Mouse (Mus musculus) midbrain, embryonic 12.5 days (tissue): ENCODE results near the gene Tmem43. TPM values are rescaled to one million over a fixed set of nuclear protein-coding genes. Genes with fewer than 3 reads are reported as not detected.

Experiments
- ATAC-seq: fragments of 200-750 bp; cut with Nextera tagmentation; 2 replicates; pipeline ENCODE4 v1.8.0; 2017; ENCODE audit warnings: low read depth, moderate TSS enrichment, moderate library complexity; ENCODE audit not compliant: low FRiP score
- H3K27ac ChIP-seq: fragments of 300-500 bp; sonication (generic); replicated peaks from 2 replicates; pipeline ENCODE4 v1.5.1; 2016; ENCODE audit warnings: mild to moderate bottlenecking
- H3K27me3 ChIP-seq: fragments of 300-500 bp; sonication (generic); 2 replicates; pipeline ENCODE4 v1.6.1; 2016; ENCODE audit warnings: mild to moderate bottlenecking
- H3K36me3 ChIP-seq: fragments of 300-500 bp; sonication (generic); 2 replicates; pipeline ENCODE4 v1.6.1; 2016
- H3K4me1 ChIP-seq: fragments of 300-500 bp; sonication (generic); 2 replicates; pipeline ENCODE4 v1.6.1; 2016
- H3K4me2 ChIP-seq: fragments of 300-500 bp; sonication (generic); replicated peaks from 2 replicates; pipeline ENCODE4 v1.6.1; 2016; ENCODE audit warnings: mild to moderate bottlenecking, moderate library complexity
- H3K4me3 ChIP-seq: fragments of 300-500 bp; sonication (generic); 2 replicates; pipeline ENCODE4 v1.5.1; 2016; ENCODE audit warnings: mild to moderate bottlenecking
- H3K9ac ChIP-seq: fragments of 300-500 bp; sonication (generic); replicated peaks from 2 replicates; pipeline ENCODE4 v1.6.1; 2016; ENCODE audit warnings: mild to moderate bottlenecking, moderate library complexity
- H3K9me3 ChIP-seq: fragments of 300-500 bp; sonication (generic); 2 replicates; pipeline ENCODE4 v1.6.1; 2016; ENCODE audit warnings: mild to moderate bottlenecking
- WGBS: fragments of 180-500 bp; shearing (Covaris S2); methylation state at CpG from one replicate; pipeline ENCODE4 v1.1.7; 2016; 5-methylcytosine and 5-hydroxymethylcytosine counted together
- polyA plus RNA-seq: library from polyadenylated mRNA; unstranded; fragments of >200 nt; fragmentation: Nextera tagmentation; extraction: Ambion mirVana; gene quantifications from 2 replicates; pipeline ENCODE4 v1.2.1, GENCODE M21; 2016

Tmem43 gene
- polyA plus RNA-seq, 1 experiment from 2014 or later, result 61.5 TPM

- H3K4me1 ChIP-seq, result no peaks in the 10 kb centered on the region
- H3K4me2 ChIP-seq, result no peak overlapping the region
- no peak overlapping the region for H3K4me3 ChIP-seq
- H3K27ac ChIP-seq, result no peak overlapping the region
- no peaks in the 10 kb centered on the region for H3K27me3 ChIP-seq
- no peak overlapping the region for H3K9ac ChIP-seq
- H3K36me3 ChIP-seq, result peaks cover 88% of the 10 kb centered on the region
- H3K9me3 ChIP-seq, result no peaks in the 10 kb centered on the region
- ATAC-seq, result no peak
- 88% methylated on average over 8 of the region's 8 CpGs for WGBS
Measured at GRCm38 (mm10) chr6:91494526-91494925, 21.0 kb downstream of the Tmem43 start.

GRCm38 (mm10) chr6:91503302-91503701 is 29.8 kb downstream of the Tmem43 start:
- Histone ChIP-seq H3K9me3 (no peaks in the 10 kb centered on the region), H3K4me2 (no peak overlapping the region), H3K4me1 (no peaks in the 10 kb centered on the region), H3K27me3 (no peaks in the 10 kb centered on the region), H3K9ac (no peak overlapping the region), H3K27ac (no peak overlapping the region), H3K4me3 (no peak overlapping the region), H3K36me3 (peaks cover 94% of the 10 kb centered on the region)
- no peak for ATAC-seq
- 94% methylated on average over 1 of the region's 1 CpGs for WGBS

- no peak for ATAC-seq
- H3K4me3 ChIP-seq, result no peak overlapping the region
- H3K27me3 ChIP-seq, result no peaks in the 10 kb centered on the region
- WGBS, result 86% methylated on average over 5 of the region's 5 CpGs
- no peaks in the 10 kb centered on the region for H3K9me3 ChIP-seq
- H3K9ac ChIP-seq, result no peak overlapping the region
- H3K36me3 ChIP-seq, result peaks cover 74% of the 10 kb centered on the region
- H3K4me2 ChIP-seq, result no peak overlapping the region
- H3K27ac ChIP-seq, result no peak overlapping the region
- H3K4me1 ChIP-seq, result no peaks in the 10 kb centered on the region
Measured at GRCm38 (mm10) chr6:91506036-91506435, 32.5 kb downstream of the Tmem43 start.

- Histone ChIP-seq H3K36me3 (peaks cover 55% of the 10 kb centered on the region), H3K9me3 (no peaks in the 10 kb centered on the region), H3K4me2 (no peak overlapping the region), H3K4me1 (no peaks in the 10 kb centered on the region), H3K27me3 (no peaks in the 10 kb centered on the region), H3K27ac (no peak overlapping the region), H3K4me3 (no peak overlapping the region), H3K9ac (no peak overlapping the region)
- no peak for ATAC-seq
- WGBS, result 87% methylated on average over 3 of the region's 3 CpGs
Measured at GRCm38 (mm10) chr6:91508041-91508440, 34.5 kb downstream of the Tmem43 start.

DNA sequence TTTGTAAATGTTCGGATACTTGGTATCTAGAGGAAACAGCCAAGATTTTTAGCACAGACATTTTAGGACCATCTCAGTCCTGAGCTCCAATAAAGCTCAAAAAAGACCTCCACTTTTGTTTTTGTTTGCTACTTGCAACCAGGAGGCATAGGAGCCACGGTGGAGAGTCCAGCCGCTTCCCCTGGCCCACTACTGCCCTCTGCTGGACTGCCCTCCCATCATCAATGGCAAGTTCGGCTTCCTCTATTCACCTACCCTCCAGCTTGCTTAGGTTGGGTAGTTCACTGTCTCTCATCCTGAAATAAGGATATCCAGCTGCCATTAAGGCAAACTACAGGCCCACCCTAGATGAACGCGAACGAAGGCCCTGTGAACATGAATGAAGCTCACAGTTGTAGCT is 35.8 kb downstream of the Tmem43 start:
- H3K4me2 ChIP-seq, result no peak overlapping the region
- no peak for ATAC-seq
- no peak overlapping the region for H3K9ac ChIP-seq

DNA sequence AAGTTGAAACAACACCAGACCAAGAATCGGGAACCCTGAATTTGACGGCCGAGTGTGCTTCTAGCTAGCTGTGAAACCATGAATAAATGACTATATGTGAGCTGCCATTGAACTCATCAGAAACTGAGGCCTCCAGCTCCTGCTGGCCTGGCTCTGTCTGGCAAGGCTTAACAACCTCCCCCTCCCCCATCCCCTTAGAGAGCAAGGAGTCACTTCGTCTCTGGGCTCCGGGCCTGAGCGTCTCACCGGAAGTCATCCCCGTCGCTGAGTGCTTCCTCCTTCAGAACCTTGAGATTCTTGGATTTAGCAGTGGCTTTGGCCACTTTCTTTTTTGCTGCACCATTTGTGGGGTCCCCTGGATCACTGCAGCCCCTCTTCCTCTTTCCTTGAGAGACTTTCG is 36.7 kb downstream of the Tmem43 start:
- peaks cover 5% of the 10 kb centered on the region for H3K4me1 ChIP-seq
- H3K27ac ChIP-seq, result no peak overlapping the region
- H3K9me3 ChIP-seq, result no peaks in the 10 kb centered on the region
- ATAC-seq, result no peak
- no peak overlapping the region for H3K4me3 ChIP-seq
- no peaks in the 10 kb centered on the region for H3K27me3 ChIP-seq
- H3K4me2 ChIP-seq, result no peak overlapping the region
- H3K9ac ChIP-seq, result no peak overlapping the region
- WGBS, result 84% methylated on average over 10 of the region's 10 CpGs
- H3K36me3 ChIP-seq, result peaks cover 33% of the 10 kb centered on the region

More for the DNA sequence above, 35.8 kb downstream of the Tmem43 start:
- Histone ChIP-seq H3K4me1 (no peaks in the 10 kb centered on the region; the same call in 1 of the 2 replicates), H3K27me3 (no peaks in the 10 kb centered on the region), H3K9me3 (no peaks in the 10 kb centered on the region), H3K4me3 (no peak overlapping the region), H3K36me3 (peaks cover 42% of the 10 kb centered on the region), H3K27ac (no peak overlapping the region)
- WGBS, result 43% methylated on average over 7 of the region's 7 CpGs

DNA sequence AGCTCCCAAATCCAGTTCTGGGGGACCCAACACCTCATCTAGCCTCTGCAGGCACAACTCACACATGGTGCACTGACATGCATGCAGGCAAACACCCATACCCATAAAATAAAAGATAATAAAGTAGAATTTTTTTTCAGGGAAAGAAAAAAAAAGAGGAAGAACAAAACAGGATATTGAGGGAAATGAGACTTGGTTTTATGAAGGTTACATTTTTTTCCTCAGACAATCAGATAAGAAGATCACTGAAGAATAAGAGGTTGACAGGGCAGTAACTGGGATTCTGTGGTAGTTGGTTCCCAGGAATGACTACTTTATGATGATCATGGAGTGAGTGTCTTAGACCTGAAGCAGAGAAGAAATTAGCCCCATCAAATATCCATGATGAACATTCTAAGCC is 40.6 kb downstream of the Tmem43 start:
- H3K36me3 ChIP-seq, result peaks cover 18% of the 10 kb centered on the region

GRCm38 (mm10) chr6:91514737-91515362 is 41.3 kb downstream of the Tmem43 start:
- H3K4me3 ChIP-seq, result peak overlapping the region; percentile 82
- no peaks in the 10 kb centered on the region for H3K27me3 ChIP-seq
- no peak for ATAC-seq
- H3K4me2 ChIP-seq, result peak overlapping the region; percentile 66
- peaks cover 24% of the 10 kb centered on the region for H3K36me3 ChIP-seq
- no peaks in the 10 kb centered on the region for H3K9me3 ChIP-seq
- H3K27ac ChIP-seq, result no peak overlapping the region
- WGBS, result 35% methylated on average over 10 of the region's 10 CpGs
- peaks cover 15% of the 10 kb centered on the region for H3K4me1 ChIP-seq
- peak overlapping the region; percentile 73 for H3K9ac ChIP-seq

More for the DNA sequence above, 40.6 kb downstream of the Tmem43 start:
- Histone ChIP-seq H3K9me3 (no peaks in the 10 kb centered on the region), H3K27ac (no peak overlapping the region), H3K4me1 (peaks cover 15% of the 10 kb centered on the region), H3K4me3 (no peak overlapping the region), H3K4me2 (0 out of 2 replicates have a peak overlapping the region, but pooled peaks have one; percentile 66), H3K27me3 (no peaks in the 10 kb centered on the region), H3K9ac (no peak overlapping the region; the same call in 1 of the 2 replicates)
- no peak for ATAC-seq

DNA sequence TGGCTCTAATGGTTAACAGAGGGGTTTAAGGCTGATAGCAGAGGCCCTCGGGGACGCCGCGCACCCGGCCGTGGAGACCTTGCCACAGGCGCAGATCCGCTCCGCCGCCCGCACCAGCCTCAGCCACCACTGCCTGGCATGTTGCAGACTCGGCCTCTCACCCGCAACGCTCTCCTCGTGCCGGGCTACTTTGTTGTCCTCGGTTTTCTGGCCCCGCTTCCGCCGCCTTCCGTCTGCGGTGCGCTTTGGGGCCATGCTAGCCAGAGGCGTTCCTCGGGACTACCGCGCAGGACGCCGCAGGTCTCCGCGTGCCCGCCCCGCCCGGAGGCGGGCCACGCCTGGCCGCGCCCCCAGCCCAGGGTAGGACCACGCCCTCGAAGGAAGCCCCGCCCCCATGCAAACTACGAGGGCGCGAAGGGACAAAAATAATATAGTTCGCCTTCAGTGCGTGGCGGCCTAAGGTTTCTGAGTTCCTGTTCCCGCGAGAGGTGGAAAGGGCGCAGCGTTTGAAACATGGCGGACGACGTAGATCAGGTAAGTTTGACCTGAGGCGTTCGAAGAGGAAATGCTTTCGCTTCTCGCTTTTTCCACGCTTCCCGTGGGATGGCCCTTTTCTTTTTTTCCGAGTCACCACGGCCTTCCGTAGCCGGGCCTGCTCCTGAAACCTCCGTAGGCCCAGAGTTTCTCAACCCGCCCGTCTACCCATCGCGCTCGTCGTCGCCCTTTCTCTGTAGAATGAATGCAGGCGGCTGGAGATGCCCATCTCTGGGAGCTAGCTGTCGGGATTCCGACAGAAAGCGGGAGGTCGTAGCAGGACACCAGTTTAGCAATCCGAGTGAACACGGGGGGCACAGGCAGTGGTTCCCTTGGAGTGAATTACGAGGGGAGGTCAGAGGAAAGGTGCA is 42.3 kb downstream of the Tmem43 start, which contains the start of the genes Xpc and Lsm3:
Xpc (minus strand) TSS at position 344 of the 905 bp plus-strand sequence.
Lsm3 (plus strand) TSS at position 384 of the 905 bp plus-strand sequence.
- Histone ChIP-seq H3K4me1 (peaks cover 15% of the 10 kb centered on the region), H3K27me3 (no peaks in the 10 kb centered on the region), H3K9ac (peak within 1 kb of the TSS; percentile 86), H3K4me3 (peak within 1 kb of the TSS; percentile 82), H3K4me2 (peak within 1 kb of the TSS; percentile 66), H3K27ac (peak within 1 kb of the TSS; percentile 64; the same call in 1 of the 2 replicates), H3K9me3 (no peaks in the 10 kb centered on the region), H3K36me3 (peaks cover 30% of the 10 kb centered on the region)
- under 1% methylated on average over 80 of the region's 80 CpGs for WGBS
- peak; percentile 99 for ATAC-seq

DNA sequence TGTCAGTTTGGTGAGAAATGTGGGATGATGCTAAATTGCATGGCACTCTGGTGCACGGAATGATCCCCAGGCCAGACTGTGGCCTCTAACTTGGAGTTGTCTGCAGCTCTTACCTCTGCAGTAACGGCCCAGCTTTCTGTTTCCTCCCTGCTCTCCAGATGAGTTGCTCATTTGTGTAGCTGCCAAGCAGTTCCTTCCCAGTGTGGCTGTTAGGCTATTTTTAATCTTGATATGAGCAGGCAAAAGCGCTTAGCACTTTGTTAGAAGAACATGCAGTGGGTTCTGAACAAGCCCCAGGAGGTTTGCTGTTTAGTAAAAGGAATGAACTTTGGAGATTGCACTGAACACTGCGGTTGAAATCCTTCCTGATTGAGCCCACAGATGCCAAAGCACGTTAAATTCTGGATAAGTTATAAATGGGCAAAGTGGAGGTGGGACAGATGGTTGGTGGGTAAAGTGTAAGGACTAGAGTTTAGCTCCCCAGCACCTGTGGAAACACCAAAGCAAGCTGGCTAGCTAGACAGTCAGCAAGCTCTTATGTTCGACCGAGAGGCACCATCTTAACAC is 45.0 kb downstream of the Tmem43 start:
- no peak overlapping the region for H3K9ac ChIP-seq
- 96% methylated on average over 7 of the region's 7 CpGs for WGBS
- H3K9me3 ChIP-seq, result no peaks in the 10 kb centered on the region
- ATAC-seq, result no peak
- peaks cover 15% of the 10 kb centered on the region for H3K4me1 ChIP-seq
- H3K27me3 ChIP-seq, result no peaks in the 10 kb centered on the region
- H3K4me3 ChIP-seq, result no peak overlapping the region
- no peak overlapping the region for H3K4me2 ChIP-seq
- no peak overlapping the region for H3K27ac ChIP-seq
- peaks cover 57% of the 10 kb centered on the region for H3K36me3 ChIP-seq

DNA sequence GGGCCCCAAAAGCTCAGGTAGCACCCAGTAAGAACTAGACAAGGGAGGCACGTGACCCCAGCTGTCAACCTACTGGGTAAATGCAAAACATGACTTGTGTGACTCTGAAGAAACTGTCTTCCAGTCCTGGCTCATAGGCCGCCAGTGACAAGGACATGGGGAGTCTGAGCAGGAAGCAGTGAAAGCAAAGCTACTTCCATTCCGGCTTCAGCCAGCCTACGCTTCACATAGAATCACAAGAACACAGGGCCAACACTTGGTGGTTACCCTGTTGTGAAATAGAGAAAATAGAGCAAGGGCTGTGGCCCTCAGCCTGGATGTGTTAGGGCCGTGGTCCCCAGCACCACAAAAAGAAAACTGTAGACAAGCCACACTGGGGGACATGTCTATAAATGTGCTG is 49.3 kb downstream of the Tmem43 start:
- H3K4me1 ChIP-seq, result no peaks in the 10 kb centered on the region
- no peak overlapping the region for H3K9ac ChIP-seq
- H3K27ac ChIP-seq, result no peak overlapping the region
- no peaks in the 10 kb centered on the region for H3K27me3 ChIP-seq
- H3K4me2 ChIP-seq, result no peak overlapping the region
- peaks cover 74% of the 10 kb centered on the region for H3K36me3 ChIP-seq
- H3K4me3 ChIP-seq, result no peak overlapping the region
- 93% methylated on average over 5 of the region's 5 CpGs for WGBS
- no peak for ATAC-seq
- H3K9me3 ChIP-seq, result no peaks in the 10 kb centered on the region

DNA sequence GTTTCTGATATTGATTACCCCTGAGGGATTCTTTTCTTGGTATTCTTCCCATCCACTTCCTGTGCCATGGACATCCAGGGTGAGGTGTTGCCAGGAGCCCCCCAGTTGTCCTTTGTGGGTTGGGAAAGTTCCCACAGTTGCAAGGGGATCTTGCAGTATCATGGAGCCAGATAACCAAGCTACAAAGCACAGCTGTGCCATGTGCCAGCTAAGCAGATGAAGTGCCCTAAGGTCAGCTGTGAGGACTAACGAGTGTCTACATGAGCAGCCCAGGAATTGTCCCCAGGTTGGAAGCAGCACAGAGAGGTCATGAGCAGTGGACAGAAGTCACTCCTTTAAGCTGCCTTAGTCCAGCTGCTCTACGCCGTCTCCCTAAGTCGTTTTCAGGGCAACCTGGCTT is 52.0 kb downstream of the Tmem43 start:
- H3K4me3 ChIP-seq, result no peak overlapping the region
- no peak for ATAC-seq
- H3K27me3 ChIP-seq, result no peaks in the 10 kb centered on the region
- no peak overlapping the region for H3K27ac ChIP-seq
- peaks cover 48% of the 10 kb centered on the region for H3K36me3 ChIP-seq
- WGBS, result 77% methylated on average over 4 of the region's 4 CpGs
- H3K9ac ChIP-seq, result no peak overlapping the region
- H3K4me1 ChIP-seq, result no peaks in the 10 kb centered on the region
- no peaks in the 10 kb centered on the region for H3K9me3 ChIP-seq
- no peak overlapping the region for H3K4me2 ChIP-seq
